Mouse (Mus musculus): ENCODE data around the gene Gcgr. TPM values are rescaled to one million over a fixed set of nuclear protein-coding genes. Genes with fewer than 3 reads are reported as not detected.

Gene Gcgr
- polyA plus RNA-seq, 1 experiment, result not detected

DNA sequence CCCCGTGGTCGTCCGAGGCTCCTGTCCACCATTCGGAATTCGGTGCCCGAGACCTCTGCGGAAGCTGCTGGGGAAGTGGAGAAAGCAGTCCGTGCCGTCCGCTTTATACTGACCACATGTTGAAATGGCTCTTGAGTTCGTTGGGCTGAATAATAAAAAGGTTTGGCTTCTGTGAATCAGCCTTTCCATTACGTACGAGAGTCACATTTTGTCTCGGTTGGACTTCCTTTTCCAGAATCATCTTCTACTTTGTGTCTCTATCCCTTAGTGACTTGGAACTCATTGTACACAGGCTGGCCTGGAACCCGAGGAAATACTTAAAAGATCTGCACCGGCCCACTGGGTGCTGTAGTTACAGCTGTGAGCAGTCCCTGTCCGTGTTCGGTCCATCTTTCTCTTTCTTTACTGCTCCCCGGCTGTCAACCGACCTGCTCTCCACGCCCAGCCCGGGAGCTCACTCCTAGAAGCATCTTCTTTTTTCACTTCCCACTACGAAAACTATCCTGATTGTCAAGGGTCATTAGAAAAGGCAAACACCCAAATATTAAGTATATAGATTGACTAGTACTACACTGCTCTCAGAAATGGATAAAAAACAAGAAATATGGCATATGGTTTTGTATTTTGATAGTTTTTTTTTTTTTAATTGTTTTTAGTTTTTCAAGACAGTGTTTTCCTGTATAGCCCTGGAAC, 43.2 kb downstream of the Gcgr start:
- H3K27me3 ChIP-seq (ENCODE audit: control insufficient read depth, insufficient read depth, insufficient read length), result no peaks in the 10 kb centered on the region
- peaks cover 49% of the 10 kb centered on the region for H3K36me3 ChIP-seq (ENCODE audit: control insufficient read depth, insufficient read depth)
- peaks cover 30% of the 10 kb centered on the region for H3K79me3 ChIP-seq (ENCODE audit: low read depth)
- H3K79me2 ChIP-seq (ENCODE audit: control insufficient read depth, insufficient read depth), result peaks cover 63% of the 10 kb centered on the region
- peak overlapping the region; percentile 89 for H3K4me3 ChIP-seq (ENCODE audit: insufficient read depth, poor library complexity, severe bottlenecking)
- H3ac ChIP-seq (ENCODE audit: control insufficient read depth, insufficient read length, low read depth), result peak overlapping the region; percentile 94
- TF ChIP-seq CEBPB (IDR thresholded peaks at IDR 0.05; ENCODE audit: low read depth), result no peak

DNA sequence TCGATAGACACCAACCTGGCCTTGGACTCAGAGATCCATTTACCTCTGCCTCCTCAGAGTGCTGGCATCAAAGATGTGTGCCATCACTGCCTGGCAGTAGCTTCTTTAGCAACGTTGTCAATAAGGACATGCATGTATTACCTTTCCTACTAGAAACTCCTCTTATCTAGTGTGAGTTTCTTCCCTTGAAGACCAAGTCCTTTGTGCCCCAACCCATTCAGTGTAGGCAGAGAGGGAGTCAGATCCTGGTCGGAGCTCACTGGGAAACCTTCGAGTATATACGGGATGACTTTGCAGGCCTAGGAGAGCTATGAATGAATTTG, 43.7 kb downstream of the Gcgr start:
- Histone ChIP-seq H3K79me3 (ENCODE audit: low read depth) (peaks cover 35% of the 10 kb centered on the region), H3ac (ENCODE audit: control insufficient read depth, insufficient read length, low read depth) (peak overlapping the region; percentile 61), H3K27me3 (ENCODE audit: control insufficient read depth, insufficient read depth, insufficient read length) (no peaks in the 10 kb centered on the region), H3K79me2 (ENCODE audit: control insufficient read depth, insufficient read depth) (peaks cover 66% of the 10 kb centered on the region), H3K36me3 (ENCODE audit: control insufficient read depth, insufficient read depth) (peaks cover 53% of the 10 kb centered on the region), H3K4me3 (ENCODE audit: insufficient read depth, poor library complexity, severe bottlenecking) (peak overlapping the region; percentile 89)
- no peak for TF ChIP-seq MYOD1 (IDR thresholded peaks at IDR 0.05; ENCODE audit: control insufficient read depth, insufficient read length, low read depth)
- TF ChIP-seq USF1 (IDR thresholded peaks at IDR 0.05; ENCODE audit: low read depth), result no peak
- TF ChIP-seq FOSL1 (IDR thresholded peaks at IDR 0.05; ENCODE audit: insufficient read depth, low read length, poor library complexity, severe bottlenecking), result no peak
- TF ChIP-seq CEBPB (IDR thresholded peaks at IDR 0.05; ENCODE audit: low read depth), result no peak
- no peak for TF ChIP-seq CTCF (IDR thresholded peaks at IDR 0.05; ENCODE audit: control insufficient read depth, insufficient read depth, insufficient read length)
- no peak for TF ChIP-seq MYOG (IDR thresholded peaks at IDR 0.05; ENCODE audit: control insufficient read depth, extremely low read depth, insufficient read length)

DNA sequence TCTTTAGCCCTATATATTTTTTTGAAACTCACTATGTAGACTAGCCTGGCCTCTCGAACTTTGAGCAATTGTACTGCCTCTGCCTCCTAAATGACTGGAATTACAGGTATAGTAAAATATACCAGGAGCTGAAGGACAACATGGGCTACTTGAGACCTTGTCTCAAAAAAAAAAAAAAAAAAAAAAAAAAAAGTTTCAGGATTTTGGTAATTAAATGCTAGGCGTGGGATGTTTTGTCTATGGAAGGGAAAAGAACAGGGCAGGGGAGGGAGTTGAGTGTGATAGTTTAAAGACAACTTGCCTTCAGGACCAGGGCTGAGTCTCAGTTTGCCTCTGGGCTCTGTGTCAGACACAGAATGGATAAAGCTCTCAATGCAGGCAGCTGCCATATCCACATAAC, 44.5 kb downstream of the Gcgr start:
- H3K4me3 ChIP-seq (ENCODE audit: insufficient read depth, poor library complexity, severe bottlenecking), result no peak overlapping the region
- TF ChIP-seq CEBPB (IDR thresholded peaks at IDR 0.05; ENCODE audit: low read depth) (no peak), MAX (IDR thresholded peaks at IDR 0.05) (no peak), FOSL1 (IDR thresholded peaks at IDR 0.05; ENCODE audit: insufficient read depth, low read length, poor library complexity, severe bottlenecking) (no peak), MYOD1 (IDR thresholded peaks at IDR 0.05; ENCODE audit: control insufficient read depth, insufficient read length, low read depth) (no peak), CTCF (IDR thresholded peaks at IDR 0.05; ENCODE audit: control insufficient read depth, insufficient read depth, insufficient read length) (no peak), MYOG (IDR thresholded peaks at IDR 0.05; ENCODE audit: control insufficient read depth, extremely low read depth, insufficient read length) (no peak), USF1 (IDR thresholded peaks at IDR 0.05; ENCODE audit: low read depth) (no peak)
- no peaks in the 10 kb centered on the region for H3K27me3 ChIP-seq (ENCODE audit: control insufficient read depth, insufficient read depth, insufficient read length)
- H3ac ChIP-seq (ENCODE audit: control insufficient read depth, insufficient read length, low read depth), result no peak overlapping the region
- H3K36me3 ChIP-seq (ENCODE audit: control insufficient read depth, insufficient read depth), result peaks cover 57% of the 10 kb centered on the region
- H3K79me3 ChIP-seq (ENCODE audit: low read depth), result peaks cover 39% of the 10 kb centered on the region
- H3K79me2 ChIP-seq (ENCODE audit: control insufficient read depth, insufficient read depth), result peaks cover 69% of the 10 kb centered on the region

DNA sequence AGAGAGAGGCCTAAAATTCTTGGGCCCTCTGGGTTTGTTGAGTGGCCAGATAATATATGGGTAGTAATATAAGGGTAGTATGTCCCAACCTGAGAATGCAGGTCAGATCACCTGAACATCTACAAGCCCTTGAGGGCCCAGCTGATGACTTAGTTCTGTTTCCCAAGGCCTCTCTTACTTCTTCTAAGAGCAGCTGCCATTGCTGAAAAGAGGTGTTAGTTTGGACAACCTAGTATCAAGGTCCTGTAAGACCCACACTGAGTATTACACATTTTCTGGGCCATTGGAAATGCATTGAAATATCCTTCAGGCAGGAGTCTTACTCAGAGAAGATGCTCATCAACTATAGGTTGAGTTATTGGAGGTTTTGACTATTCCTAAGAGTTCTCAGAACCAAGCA, 45.4 kb downstream of the Gcgr start:
- Histone ChIP-seq H3K4me3 (ENCODE audit: insufficient read depth, poor library complexity, severe bottlenecking) (no peak overlapping the region), H3K27me3 (ENCODE audit: control insufficient read depth, insufficient read depth, insufficient read length) (no peaks in the 10 kb centered on the region), H3K79me2 (ENCODE audit: control insufficient read depth, insufficient read depth) (peaks cover 69% of the 10 kb centered on the region), H3K36me3 (ENCODE audit: control insufficient read depth, insufficient read depth) (peaks cover 49% of the 10 kb centered on the region), H3ac (ENCODE audit: control insufficient read depth, insufficient read length, low read depth) (no peak overlapping the region), H3K79me3 (ENCODE audit: low read depth) (peaks cover 40% of the 10 kb centered on the region)
- TF ChIP-seq MAX (IDR thresholded peaks at IDR 0.05) (no peak), CEBPB (IDR thresholded peaks at IDR 0.05; ENCODE audit: low read depth) (no peak), MYOD1 (IDR thresholded peaks at IDR 0.05; ENCODE audit: control insufficient read depth, insufficient read length, low read depth) (no peak), FOSL1 (IDR thresholded peaks at IDR 0.05; ENCODE audit: insufficient read depth, low read length, poor library complexity, severe bottlenecking) (no peak), USF1 (IDR thresholded peaks at IDR 0.05; ENCODE audit: low read depth) (no peak), CTCF (IDR thresholded peaks at IDR 0.05; ENCODE audit: control insufficient read depth, insufficient read depth, insufficient read length) (no peak), MYOG (IDR thresholded peaks at IDR 0.05; ENCODE audit: control insufficient read depth, extremely low read depth, insufficient read length) (no peak)

- Histone ChIP-seq H3K27me3 (ENCODE audit: control insufficient read depth, insufficient read depth, insufficient read length) (no peaks in the 10 kb centered on the region), H3K79me2 (ENCODE audit: control insufficient read depth, insufficient read depth) (peaks cover 69% of the 10 kb centered on the region), H3K79me3 (ENCODE audit: low read depth) (peaks cover 36% of the 10 kb centered on the region), H3ac (ENCODE audit: control insufficient read depth, insufficient read length, low read depth) (no peak overlapping the region), H3K36me3 (ENCODE audit: control insufficient read depth, insufficient read depth) (peaks cover 43% of the 10 kb centered on the region), H3K4me3 (ENCODE audit: insufficient read depth, poor library complexity, severe bottlenecking) (no peak overlapping the region)
- TF ChIP-seq FOSL1 (IDR thresholded peaks at IDR 0.05; ENCODE audit: insufficient read depth, low read length, poor library complexity, severe bottlenecking) (no peak), MAX (IDR thresholded peaks at IDR 0.05) (no peak), MYOG (IDR thresholded peaks at IDR 0.05; ENCODE audit: control insufficient read depth, extremely low read depth, insufficient read length) (no peak), USF1 (IDR thresholded peaks at IDR 0.05; ENCODE audit: low read depth) (no peak), CTCF (IDR thresholded peaks at IDR 0.05; ENCODE audit: control insufficient read depth, insufficient read depth, insufficient read length) (no peak)
Observed at GRCm38 (mm10) chr11:120576365-120576981, 46.0 kb downstream of the Gcgr start.
